Mouse (Mus musculus) liver, embryonic 14.5 days (tissue): ENCODE measurements around the gene Wnt5a.

ENCODE experiments used
- CTCF ChIP-seq: IDR thresholded peaks from 2 replicates; pipeline ENCODE4 v1.5.1; 2016; ENCODE audit warnings: antibody characterized with exemption, low read depth, control low read depth
- EP300 ChIP-seq: IDR thresholded peaks from 2 replicates; pipeline ENCODE4 v1.6.1; 2016; ENCODE audit warnings: antibody characterized with exemption, low read depth

- TF ChIP-seq CTCF (no peak), EP300 (no peak)
Measured at GRCm38 (mm10) chr14:28509441-28510340, 5.1 kb downstream of the Wnt5a start.
